Comparison of ENCODE assay signal across 9 mouse cellular contexts in genomic region chr3:88206901-88207371, GRCm38 (mm10). TPM values are rescaled to one million over a fixed set of nuclear protein-coding genes. Genes with fewer than 3 reads are reported as not detected.
DNase-seq lines count a peak whose midpoint lies in the region; ATAC-seq and TF ChIP-seq lines count a peak whose summit lies in the region.
"Had no signal": no experiment of that assay in that cellular context is flagged by ENCODE, and none has a peak within 500 bp of the region (broad histone marks: within the 10 kb centered on the region; RNA-seq: fewer than 3 reads in every experiment).

No protein-coding gene starts in this region.

- H3K9me3 ChIP-seq in hindbrain, embryonic 14.5 days (ENCODE audit: control insufficient read depth, low read length), result no peaks in the 10 kb centered on the region
- no peaks in the 10 kb centered on the region for H3K9me3 ChIP-seq in midbrain, embryonic 15.5 days

- peak overlapping the region; percentile 68 for H3K4me3 ChIP-seq in hindbrain, embryonic 14.5 days (replicated peaks; ENCODE audit: low read length)
- H3K4me3 ChIP-seq in midbrain, embryonic 15.5 days, result peak overlapping the region; percentile 42
- no peak overlapping the region for H3K4me3 ChIP-seq in kidney, adult 2 months (ENCODE audit: insufficient read depth, low read depth, low read length)
- H3K4me3 ChIP-seq: myocyte had no signal

- peaks cover 23% of the 10 kb centered on the region for H3K27me3 ChIP-seq in hindbrain, embryonic 14.5 days (ENCODE audit: control insufficient read depth, insufficient read depth, low read length)
- peaks cover 49% of the 10 kb centered on the region for H3K27me3 ChIP-seq in midbrain, embryonic 15.5 days (replicated peaks)
- H3K27me3 ChIP-seq in kidney, adult 2 months (replicated peaks; ENCODE audit: control insufficient read depth, insufficient read depth, low read length), result peaks cover 3% of the 10 kb centered on the region; the same call in 1 of the 2 replicates

- peak overlapping the region; percentile 94 for H3K4me2 ChIP-seq in hindbrain, embryonic 14.5 days (replicated peaks)
- peak overlapping the region; percentile 63 for H3K4me2 ChIP-seq in midbrain, embryonic 15.5 days

- H3K9ac ChIP-seq in hindbrain, embryonic 14.5 days, result peak overlapping the region; percentile 96
- H3K9ac ChIP-seq in midbrain, embryonic 15.5 days, result peak overlapping the region; percentile 46

- peaks cover 62% of the 10 kb centered on the region for H3K4me1 ChIP-seq in hindbrain, embryonic 14.5 days (replicated peaks; ENCODE audit: control insufficient read depth, insufficient read depth, low read length)
- H3K4me1 ChIP-seq in midbrain, embryonic 15.5 days, result peaks cover 58% of the 10 kb centered on the region
- H3K4me1 ChIP-seq in kidney, adult 2 months (ENCODE audit: control insufficient read depth, insufficient read depth, low read length), result no peaks in the 10 kb centered on the region

- 0% methylated on average over 14 of the region's 14 CpGs for WGBS in hindbrain, embryonic 14.5 days
- 0% methylated on average over 14 of the region's 14 CpGs for WGBS in midbrain, embryonic 15.5 days
- 2% methylated on average over 14 of the region's 14 CpGs for WGBS in kidney, adult 2 months

- peak; percentile 54 for DNase-seq in MN1 (ENCODE audit: low spot score)
- DNase-seq in cerebellum, postnatal 36 days, result peak; percentile 75 to 78
- peak; percentile 62 for DNase-seq in hindbrain, embryonic 14.5 days (ENCODE audit: low spot score)
- DNase-seq in thymus, postnatal 14 days, result no peak
- no peak for DNase-seq in kidney, adult 2 months
- DNase-seq in ovary, postnatal 36 days (ENCODE audit: low spot score), result no peak
- DNase-seq in gastrocnemius, postnatal 14 days, result no peak

- peak overlapping the region; percentile 98 for H3K27ac ChIP-seq in hindbrain, embryonic 14.5 days
- peak overlapping the region; percentile 85 for H3K27ac ChIP-seq in midbrain, embryonic 15.5 days
- no peak overlapping the region for H3K27ac ChIP-seq in kidney, adult 2 months (ENCODE audit: insufficient read depth, low read depth, low read length)

- intact Hi-C loops in gastrocnemius, postnatal 14 days (cut with DNase I; ENCODE audit: low total_unique reads), result no loop called here

- H3K36me3 ChIP-seq in hindbrain, embryonic 14.5 days (replicated peaks; ENCODE audit: control insufficient read depth, insufficient read depth), result no peaks in the 10 kb centered on the region; the same call in none of the 2 replicates
- H3K36me3 ChIP-seq in midbrain, embryonic 15.5 days (replicated peaks), result no peaks in the 10 kb centered on the region
- no peaks in the 10 kb centered on the region for H3K36me3 ChIP-seq in kidney, adult 2 months (ENCODE audit: control insufficient read depth, insufficient read depth, low read length)

- no peak for TF ChIP-seq CTCF in kidney, adult 2 months (conservative IDR thresholded peaks at IDR 0.05; ENCODE audit: insufficient read depth, insufficient read length, low read depth, low read length)

- ATAC-seq in hindbrain, embryonic 14.5 days (ENCODE audit: low FRiP score), result peak; percentile 15; the same call in 1 of the 2 replicates
- ATAC-seq in midbrain, embryonic 15.5 days (replicated peaks), result peak; percentile 63

- no peak for TF ChIP-seq POLR2A in kidney, adult 2 months (IDR thresholded peaks at IDR 0.05; ENCODE audit: low read depth, low read length)

RNA-seq across cellular contexts. Expression of gene Rhbg, which starts 47.6 kb away (rescaled TPM):
- polyA plus RNA-seq in hindbrain, embryonic 14.5 days (2014; fragmentation: Nextera tagmentation; extraction: Ambion mirVana), result 0.48 and 0.76 TPM in 2 replicates
- polyA plus RNA-seq in midbrain, embryonic 15.5 days (2015; fragmentation: Nextera tagmentation; extraction: Ambion mirVana), result 0.14 TPM in 2 replicates
- 94.4 and 106 TPM in 2 replicates for polyA plus RNA-seq in kidney, adult 2 months (2012; rRNA removed)
- not detected for total RNA-seq in gastrocnemius, postnatal 14 days (2021)
- polyA plus RNA-seq: myocyte had no signal

Comparison
In these comparisons a context has a peak if more than half of its experiments do, and no peak if none do; other contexts are left out.
1. DNase-seq: peak in MN1 (single experiment), cerebellum, postnatal 36 days (2 of 2) and hindbrain, embryonic 14.5 days (single experiment); none in thymus, postnatal 14 days (single experiment), kidney, adult 2 months (single experiment), ovary, postnatal 36 days (single experiment) and gastrocnemius, postnatal 14 days (single experiment).
2. RNA of gene Rhbg, which starts 47.6 kb away (polyA plus RNA-seq): 94.4 to 106 TPM in kidney, adult 2 months; 0.48 to 0.76 TPM in hindbrain, embryonic 14.5 days and 0.14 TPM in midbrain, embryonic 15.5 days; every median in the first group is over 10 times any median in the second.